Mouse (Mus musculus): Measurements from ENCODE around the gene Gm10065.
"Not testable (repeated sequence)": the region's sequence is repeated elsewhere in the genome, so short reads cannot be mapped to it uniquely, and the experiment has no call there.

The Gm10065 gene

DNA sequence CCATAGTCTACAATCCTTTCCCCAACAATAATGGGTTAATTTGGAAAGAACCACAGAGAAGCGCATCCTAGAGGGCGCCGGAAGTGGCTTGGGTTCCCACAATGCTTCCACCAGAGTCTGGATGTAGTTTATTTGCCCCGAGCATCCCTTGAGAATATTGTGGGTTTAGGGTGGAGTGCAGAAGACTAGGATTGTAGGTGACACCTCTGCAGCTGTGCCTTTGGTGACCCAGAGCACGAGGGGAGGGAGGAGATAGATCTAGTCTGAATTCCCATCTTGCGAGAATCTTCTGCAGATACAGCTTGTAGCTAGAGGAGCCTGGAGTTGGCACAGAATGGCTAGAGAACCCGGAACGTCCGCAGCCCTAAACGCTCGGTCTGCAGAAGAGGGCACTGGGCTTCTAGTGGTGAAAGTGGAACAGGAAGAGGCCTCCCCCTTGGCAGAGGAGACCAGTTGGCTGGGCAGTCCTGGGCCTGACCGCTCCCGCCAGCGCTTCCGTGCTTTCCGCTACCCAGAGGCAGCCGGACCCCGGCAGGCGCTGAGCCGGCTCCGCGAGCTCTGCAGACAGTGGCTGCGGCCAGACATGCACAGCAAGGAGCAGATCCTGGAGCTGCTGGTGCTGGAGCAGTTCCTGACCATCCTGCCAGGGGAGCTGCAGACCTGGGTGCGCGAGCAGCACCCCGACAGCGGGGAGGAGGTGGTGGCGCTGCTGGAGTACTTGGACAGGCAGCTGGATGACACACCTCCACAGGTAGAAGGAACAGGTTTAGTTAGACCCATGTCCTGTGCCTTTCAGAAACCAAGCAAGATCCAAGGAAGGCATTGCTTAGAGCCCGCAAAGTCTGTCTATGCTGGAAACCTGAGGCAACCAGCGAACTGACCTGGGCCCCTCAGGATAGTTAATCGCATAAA lies at the start of gene Gm10065, which contains the start of gene Zkscan4:
TSS of gene Gm10065 (minus strand) at position 683 of the 912 bp plus-strand sequence.
TSS of gene Zkscan4 (plus strand) at position 149 of the 912 bp plus-strand sequence.
- peak; percentile 71 to 74 for DNase-seq

DNA sequence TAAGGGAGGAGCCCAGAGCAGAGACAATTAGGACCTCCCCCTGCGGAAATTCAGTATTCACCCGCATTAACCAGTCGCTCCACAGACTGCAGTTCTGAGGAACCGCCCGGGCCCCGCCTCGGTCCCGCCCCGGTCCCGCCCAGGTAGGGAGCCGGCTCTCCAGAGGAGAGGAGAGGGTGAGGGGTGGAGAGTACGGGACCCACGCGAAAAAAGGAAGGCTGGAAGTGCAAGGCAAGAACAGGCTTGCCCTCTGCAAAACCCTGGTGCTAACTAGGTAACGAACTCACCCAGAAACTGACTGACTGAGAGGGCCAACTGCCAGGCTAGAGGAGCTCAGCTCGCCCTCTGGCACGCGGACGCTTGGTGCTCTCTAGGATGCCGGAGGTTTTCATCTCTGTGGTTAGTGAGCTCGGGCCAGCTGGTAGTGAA lies 27.0 kb upstream of the Gm10065 start:
- peak; percentile 85 to 86 for DNase-seq

DNA sequence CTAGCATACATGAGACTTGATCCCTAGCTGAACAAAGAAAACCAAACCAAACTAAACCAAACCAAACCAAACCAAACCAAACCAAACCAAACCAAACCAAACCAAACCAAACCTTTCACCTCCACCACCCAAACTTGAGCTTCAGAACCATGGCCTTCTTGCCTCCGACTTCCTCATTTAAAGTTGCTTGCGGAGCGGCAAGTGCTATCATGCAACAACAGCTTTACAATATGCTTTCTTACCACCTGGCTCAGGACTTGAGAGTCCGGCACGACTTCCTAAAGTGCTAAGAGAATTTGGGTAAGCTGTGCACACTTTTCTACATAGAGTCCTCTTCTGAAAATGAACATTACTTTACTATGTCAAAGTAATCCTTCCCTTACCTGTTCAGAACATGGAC lies 23.1 kb upstream of the Gm10065 start:
- DNase-seq = no peak

DNA sequence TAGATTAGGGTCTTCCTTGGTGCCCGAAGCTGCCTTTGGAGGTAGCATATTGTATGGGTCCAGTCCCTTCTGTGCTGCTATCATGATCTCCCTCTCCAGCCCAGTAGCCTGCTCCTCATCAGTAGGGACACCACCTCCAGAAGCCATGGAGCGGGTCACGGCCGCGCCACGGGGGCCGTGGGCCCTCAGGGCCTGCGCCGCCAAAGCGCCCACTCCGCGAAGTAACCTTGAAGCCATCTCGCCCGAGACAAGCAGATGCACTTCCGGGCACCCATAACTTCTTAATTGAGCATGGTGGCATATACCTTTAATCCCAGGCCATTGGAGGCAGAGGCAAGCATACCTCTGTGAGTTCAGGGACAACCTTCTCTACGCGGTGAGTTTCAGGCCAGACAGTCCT lies 21.9 kb upstream of the Gm10065 start, which contains the start of gene Gm11273:
TSS of gene Gm11273 (minus strand) at position 237 of the 400 bp plus-strand sequence.
- DNase-seq = not testable (repeated sequence)

DNA sequence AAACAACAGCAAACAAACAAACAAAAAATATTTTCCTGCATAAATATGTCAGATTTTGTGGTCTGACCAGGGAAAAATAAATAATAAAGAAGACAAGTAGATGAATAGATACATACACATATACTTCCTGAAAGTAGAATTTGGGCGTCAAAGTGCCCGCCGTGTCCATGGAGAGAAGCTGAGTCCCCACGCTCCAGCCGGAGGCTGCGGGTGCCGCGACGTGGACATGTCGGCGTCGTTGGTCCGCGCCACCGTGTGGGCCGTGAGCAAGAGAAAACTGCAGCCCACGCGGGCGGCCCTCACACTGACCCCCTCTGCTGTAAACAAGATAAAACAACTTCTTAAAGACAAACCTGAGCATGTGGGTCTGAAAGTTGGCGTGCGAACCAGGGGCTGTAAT lies 15.8 kb upstream of the Gm10065 start, which contains the start of gene AK157302:
TSS of gene AK157302 (plus strand) at position 144 of the 400 bp plus-strand sequence.
- no peak for DNase-seq

DNA sequence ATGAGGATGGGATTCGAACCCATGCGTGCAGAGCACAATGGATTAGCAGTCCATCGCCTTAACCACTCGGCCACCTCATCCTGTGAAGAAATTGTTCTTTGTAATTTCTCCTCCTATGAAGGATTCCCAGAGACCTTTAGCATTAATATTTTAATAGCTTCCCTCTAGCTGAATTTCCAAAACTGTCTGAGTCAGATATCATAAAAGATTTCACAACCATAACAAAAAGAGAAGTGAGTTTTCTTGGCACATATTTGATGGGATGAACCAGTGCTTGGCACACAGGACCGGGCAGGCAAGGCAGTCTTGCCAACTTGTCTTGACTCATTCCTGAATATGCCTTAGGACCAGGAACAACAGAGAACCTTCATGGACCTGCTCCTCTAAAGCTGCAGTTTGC lies 13.6 kb upstream of the Gm10065 start:
- no peak for DNase-seq

DNA sequence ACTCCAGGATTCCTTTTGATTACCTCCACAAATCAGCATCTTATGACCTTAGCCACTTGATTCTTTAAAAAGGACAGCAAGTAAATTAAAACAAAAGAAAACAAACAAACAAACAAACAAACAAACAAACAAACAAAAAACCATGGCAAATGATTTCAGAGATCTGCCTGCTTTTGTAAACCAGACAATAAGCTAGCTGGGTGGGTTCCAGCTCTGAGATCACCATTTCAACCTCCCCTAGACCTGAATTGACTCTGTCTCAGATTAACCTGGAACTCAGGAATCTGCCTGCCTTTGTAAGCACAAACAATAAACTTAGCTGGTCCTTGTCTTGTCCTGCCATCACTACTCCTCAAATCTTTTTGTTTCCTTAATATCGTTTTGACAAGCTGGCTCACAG lies 7.6 kb upstream of the Gm10065 start:
- DNase-seq = no peak

DNA sequence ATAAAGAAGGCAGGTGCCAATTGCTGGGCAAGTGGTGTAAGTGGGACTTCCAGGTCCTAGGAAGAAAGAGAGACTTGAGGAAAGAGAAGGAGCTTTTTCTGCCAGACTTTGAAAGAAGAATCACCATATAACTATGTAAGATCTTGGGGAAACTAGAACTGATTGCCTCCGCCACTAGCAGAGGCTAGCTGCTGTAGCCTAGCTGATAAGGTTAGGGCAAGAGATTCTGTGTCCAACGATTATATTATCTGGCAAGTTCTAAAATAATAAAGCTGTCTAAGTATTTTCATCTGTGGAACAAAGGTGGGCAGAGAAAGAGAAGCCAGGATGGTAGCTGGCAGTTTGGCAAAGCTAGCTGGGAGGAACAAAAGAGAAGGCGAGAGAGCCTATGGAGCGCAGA lies 6.8 kb downstream of the Gm10065 start:
- DNase-seq = no peak

DNA sequence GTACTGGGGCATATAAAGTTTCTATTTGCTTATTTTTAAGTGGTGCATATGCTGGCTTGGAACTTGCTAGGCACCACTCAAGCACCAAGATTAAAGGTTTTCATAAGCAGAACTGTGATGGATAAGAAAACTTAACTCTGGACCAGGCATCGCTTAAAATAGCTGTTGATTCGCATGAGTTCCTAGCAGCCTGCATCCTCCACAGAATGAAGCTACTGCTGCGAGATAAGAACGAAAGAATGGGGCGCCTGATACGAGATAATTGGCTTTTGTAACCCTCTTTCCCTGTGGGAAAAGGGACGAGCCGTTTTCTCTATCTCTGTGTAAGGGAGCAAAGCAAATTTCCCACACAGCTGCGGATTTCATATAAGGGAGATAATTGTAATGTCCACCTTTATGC lies 10.1 kb downstream of the Gm10065 start:
- no peak for DNase-seq

DNA sequence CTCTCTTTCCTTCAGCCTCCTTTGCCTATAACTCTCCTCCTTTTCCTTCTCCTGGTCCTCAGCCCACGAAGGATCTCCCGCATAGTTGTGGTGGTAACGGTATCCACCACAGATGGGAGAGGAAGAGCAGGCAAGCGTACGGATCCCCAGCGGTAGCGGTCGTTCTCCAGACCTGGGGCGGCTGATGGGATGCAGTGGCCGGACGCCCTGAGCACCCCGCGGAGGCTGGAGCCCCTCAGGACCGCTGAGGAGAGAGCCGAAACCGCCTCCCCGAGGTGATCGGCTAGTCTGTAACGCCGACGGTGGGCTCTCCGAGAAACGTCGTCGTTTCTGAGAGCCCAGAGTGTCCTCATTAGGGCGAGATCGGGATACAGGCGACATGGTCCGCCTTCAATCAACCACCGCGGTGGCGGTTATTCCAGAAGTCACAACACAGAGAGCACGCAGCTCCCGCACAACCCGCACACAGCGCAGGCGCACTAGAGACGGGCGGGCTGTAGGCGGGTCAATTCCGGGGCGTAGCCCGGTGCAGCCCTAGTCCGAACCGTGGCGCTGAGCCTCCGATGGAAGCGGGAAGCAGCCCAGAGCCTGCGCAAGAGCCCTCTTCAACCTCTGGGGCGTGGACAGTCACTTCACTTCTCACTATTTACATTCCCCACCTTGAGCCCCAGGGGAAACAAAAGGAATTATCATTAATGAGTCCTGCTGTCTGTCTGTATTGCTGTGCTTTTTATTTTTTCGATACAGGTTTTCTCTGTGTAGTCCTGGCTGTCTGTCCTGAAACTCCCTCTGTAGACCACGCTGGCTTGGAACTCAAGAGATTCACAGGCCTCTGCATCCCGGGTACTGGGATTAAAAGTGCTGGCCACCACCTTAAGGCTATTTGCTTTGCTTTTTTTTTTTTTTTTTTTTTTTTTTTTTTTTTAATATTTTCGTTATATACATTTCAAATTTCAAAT lies 10.9 kb downstream of the Gm10065 start, which contains the start of gene Nkapl:
TSS of gene Nkapl (minus strand) at position 449 of the 959 bp plus-strand sequence.
- DNase-seq = peak; percentile 86 to 91

DNA sequence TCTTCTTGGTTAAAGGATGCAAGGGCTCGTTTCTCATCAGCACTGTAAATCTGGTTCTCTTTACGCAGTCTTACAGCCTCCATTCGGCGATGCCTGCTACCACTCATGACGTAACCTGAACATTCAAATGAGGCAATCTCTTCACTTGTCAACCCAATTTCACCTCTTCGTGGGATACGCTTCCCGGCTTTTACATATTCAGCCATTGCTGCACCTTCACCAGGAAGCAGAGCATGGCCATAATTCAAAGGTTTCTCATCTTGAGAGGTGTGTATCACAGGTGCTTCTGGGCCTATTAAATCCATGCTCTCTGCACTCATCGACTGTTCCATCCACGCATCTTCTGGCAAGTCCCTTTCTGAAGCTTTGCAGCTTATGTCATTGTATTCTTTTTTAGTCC lies 11.9 kb downstream of the Gm10065 start:
- no peak for DNase-seq

DNA sequence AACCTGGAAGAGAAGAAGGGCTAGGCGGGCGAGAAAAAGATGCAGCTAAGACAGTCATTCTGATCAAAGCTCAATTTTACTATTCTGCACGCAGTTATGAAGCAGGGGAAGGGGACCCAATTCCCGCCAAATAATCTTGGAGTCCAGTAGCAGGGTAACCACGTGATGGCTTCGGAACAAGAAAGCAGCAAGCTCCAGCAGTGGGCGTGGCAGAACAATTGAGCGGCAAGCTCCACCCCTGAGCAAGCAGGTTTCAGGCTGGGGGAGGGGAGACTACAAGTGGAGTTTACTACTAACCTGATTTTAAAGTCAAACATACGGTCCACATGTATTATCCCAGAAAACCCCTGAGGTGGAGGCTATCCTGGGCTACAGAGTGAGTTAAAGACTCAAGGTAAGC lies 16.7 kb downstream of the Gm10065 start:
- not testable (repeated sequence) for DNase-seq

DNA sequence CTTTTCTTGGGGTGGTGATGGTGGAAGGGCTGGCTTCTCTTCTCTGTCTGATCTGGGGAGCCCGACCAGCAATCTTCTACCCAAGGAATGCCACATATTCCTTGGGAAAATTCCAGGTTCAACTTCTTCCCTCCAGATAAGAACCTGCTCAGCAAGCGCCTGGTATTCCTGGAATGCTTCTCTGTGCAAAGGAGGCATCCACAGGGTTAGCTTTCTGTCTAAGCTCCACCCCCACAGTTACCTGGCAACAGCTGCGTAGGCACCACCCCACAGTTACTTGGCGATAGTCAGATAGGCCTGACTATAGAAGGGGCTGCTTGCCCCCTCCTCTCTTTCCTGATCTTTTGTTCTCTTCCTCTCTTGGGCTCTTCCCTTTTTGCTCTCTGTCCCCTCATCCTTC lies 22.9 kb downstream of the Gm10065 start:
- DNase-seq = peak; percentile 28 to 53

DNA sequence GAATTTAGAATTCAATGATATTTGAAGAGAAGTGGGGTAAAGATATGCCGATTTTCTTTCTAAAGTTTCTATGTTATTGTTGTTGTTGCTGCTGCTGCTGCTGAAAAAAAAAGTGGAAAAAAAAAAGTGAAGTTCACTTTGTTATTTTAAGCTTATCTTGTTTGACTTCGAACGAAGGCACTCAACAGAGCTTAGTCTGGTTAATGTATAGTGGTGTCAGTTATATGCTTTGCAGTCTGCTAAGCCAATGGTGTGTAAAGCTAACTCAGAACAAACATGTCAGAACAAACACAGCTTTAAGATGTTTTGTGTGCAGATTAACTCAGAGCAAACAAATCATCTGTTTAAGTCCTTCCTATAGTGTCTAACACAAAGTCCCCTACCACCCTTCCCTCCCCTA lies 25.1 kb downstream of the Gm10065 start:
- DNase-seq = no peak

DNA sequence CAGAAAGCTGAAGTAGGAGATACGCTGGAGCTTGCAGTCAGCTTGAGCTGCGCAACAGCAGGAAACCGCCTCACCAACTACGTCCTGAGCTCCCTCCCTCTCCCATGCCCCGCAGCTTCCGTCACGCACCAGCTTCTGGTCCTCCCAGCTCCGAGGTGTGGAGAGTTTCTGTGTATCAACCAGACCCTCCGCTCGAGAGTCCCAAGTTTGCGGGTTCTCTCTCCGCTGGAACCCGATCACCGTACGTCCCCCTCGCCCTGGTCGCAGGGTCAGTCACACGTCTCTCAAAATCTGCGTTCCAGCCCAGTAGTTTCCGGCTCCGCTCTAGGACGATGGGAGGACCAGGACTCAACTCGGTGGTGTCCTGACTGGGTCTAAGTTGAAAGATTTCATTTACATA lies 25.8 kb downstream of the Gm10065 start, which contains the start of gene Zscan26:
TSS of gene Zscan26 (minus strand) at position 282 of the 400 bp plus-strand sequence.
- peak; percentile 85 to 86 for DNase-seq

DNA sequence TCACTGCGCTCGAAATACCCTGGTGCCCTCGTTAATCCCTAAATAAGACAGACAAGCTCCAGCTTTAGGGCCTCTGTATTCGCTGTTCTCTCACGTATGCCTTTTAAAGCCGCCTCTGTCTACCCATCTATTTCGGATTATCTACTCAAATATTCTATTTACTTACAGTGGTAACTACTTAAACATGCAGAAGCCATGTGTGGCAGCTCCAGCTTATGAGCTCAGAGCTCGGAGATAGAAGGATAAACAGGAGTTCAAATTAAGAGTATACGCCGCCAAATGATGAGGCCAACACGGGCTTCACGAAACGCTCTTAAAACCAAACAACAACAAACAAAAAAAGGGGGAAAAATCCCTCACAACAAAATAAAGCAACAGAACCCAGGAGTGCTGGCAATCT lies 26.2 kb downstream of the Gm10065 start:
- DNase-seq = no peak

DNA sequence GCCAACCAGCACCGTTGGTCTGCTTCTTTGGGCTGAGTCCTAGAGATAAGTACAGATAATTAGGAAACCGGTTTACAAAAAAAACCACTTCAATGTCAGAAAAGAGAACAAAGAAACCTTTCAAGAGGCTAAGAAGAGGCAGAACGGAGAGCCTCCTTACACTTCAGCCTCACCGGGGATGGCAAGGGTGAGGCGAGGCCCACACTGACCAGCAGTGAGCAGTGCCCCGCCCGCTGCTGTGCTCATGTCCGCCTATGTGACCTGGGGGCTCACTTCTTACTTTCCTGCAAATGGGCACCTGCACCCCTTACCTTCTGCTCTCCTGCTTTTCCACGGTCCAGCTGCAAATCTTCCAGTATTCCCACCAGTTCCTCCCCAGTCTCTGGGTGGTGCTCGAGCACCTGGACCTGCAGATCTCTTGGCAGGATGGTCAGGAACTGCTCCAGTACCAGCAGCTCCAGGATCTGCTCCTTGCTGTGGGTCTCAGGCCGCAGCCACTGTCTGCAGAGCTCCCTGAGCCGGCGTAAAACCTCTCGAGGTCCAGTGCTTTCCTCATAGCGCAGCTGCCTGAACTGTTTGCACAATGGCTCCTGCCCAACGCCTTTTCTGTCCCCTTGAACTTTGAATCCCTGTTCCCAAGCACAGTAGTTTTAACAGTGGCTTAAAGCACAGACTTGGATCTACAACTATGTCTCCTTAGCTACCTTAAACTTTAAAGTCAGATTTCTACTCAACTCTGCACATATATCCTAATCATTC lies 31.2 kb downstream of the Gm10065 start:
- DNase-seq = peak; percentile 32 to 55

DNA sequence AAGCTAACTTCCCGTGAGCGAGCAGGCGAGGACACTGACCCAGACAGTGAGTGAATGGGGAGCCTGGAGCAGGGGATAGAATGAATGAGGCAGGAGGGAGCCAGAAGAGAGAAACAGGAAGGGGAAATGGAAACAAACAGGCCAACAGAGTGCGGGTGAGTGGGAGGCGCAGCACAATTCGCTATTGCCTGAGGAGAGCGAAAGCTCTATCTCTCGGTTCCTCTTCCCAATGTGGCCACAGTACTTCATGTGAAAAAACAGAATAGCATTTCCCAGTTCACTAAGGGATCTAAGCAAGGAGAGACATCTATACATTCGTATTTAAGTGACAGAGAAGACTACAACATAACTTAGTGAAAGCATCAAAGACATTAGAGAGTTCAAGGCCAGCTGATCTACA lies 32.4 kb downstream of the Gm10065 start:
- no peak for DNase-seq

DNA sequence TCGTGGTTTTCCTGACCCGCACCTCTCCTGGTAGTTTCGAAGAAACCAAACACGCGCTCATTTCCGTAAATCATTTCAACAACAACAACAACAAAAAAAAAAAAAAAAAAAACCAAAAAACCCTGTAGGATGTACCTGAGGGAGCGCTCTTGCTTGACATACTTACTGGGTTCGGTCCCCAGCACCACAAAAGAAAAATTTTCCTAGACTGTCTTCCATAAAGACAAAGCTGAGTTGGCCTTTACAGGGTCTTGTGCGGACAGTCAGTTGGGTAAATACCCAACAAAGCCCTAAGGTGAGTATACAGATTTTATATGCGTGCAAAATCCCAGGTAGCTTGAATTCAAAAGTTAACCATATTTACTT lies 38.1 kb downstream of the Gm10065 start:
- no peak for DNase-seq

DNA sequence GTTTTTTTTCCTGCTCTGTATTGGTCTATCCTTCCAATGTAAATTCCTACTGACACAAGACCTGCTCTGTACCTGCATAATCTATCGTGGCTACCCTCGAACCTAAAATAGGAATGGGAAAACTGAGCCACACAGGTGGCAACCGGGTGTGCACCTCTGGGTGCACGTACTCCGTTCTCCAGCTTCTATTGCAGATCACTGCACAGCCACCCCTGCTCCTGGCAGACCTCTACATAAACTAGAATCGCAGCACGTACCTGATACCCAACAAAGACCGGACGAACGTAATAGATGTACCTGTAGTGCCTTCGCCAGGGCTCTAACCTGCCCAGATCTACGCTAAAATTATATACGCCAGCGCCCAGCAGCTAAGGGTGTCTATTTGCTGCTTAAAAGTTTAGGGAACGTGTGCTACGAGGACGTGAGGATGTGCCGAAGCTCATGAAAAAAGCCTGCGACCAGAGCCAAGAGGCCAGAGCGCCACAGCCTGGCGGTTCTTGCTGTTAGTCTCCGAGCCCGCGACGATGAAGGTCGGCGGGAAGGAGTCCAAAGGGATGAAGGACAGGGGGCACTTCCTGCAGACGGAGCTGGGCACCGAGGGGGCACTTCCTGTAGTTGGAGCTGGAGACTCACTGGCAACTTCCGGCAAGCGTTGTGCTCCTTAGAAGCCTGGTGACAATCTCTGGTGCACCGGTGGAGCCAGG lies 38.6 kb downstream of the Gm10065 start, which contains the start of gene Pgbd1:
TSS of gene Pgbd1 (minus strand) at position 556 of the 704 bp plus-strand sequence.
- DNase-seq = peak; percentile 70 to 77

DNA sequence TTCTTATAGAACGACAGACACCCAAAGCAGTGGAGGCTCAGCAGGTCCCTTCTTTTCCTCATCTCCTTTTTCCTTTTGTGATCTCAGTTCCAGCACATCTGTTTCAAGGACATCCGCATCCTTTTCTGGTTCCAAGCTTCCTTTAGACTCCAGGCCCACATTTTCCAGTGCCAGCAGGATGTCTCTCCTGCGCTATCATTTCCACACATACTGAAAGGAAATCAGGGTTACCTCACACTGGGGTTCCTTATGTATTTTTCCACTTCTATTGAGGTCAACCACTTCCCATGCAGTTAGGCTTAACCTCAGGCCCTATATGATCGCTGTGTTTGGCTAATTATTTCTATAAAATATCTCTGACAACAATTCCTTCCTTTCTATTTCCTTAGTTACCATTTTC lies 43.8 kb downstream of the Gm10065 start:
- no peak for DNase-seq
